Mouse (Mus musculus) kidney, embryonic 16.5 days (tissue): ENCODE data around the gene Cfap77. TPM values are rescaled to one million over a fixed set of nuclear protein-coding genes. Genes with fewer than 3 reads are reported as not detected.

ENCODE experiments used
- ATAC-seq: fragments of 200-750 bp; cut with Nextera tagmentation; 2 replicates; pipeline ENCODE4 v1.8.0; 2017; ENCODE audit warnings: moderate TSS enrichment; ENCODE audit not compliant: low FRiP score, low TSS enrichment
- H3K27ac ChIP-seq: fragments of 300-500 bp; sonication (generic); 2 replicates; pipeline ENCODE4 v1.5.1; 2014; ENCODE audit warnings: low read length
- H3K27me3 ChIP-seq: fragments of 300-500 bp; sonication (generic); 2 replicates; pipeline ENCODE4 v1.6.1; 2014; ENCODE audit warnings: low read length, control low read depth, mixed read lengths; ENCODE audit not compliant: insufficient read depth
- H3K36me3 ChIP-seq: fragments of 300-500 bp; sonication (generic); 2 replicates; pipeline ENCODE4 v1.6.1; 2014; ENCODE audit warnings: low read length, control low read depth, mixed read lengths; ENCODE audit not compliant: insufficient read depth
- H3K4me1 ChIP-seq: fragments of 300-500 bp; sonication (generic); 2 replicates; pipeline ENCODE4 v1.6.1; 2014; ENCODE audit warnings: low read length, control low read depth, mixed read lengths; ENCODE audit not compliant: insufficient read depth
- H3K4me2 ChIP-seq: fragments of 300-500 bp; sonication (generic); replicated peaks from 2 replicates; pipeline ENCODE4 v1.6.1; 2014; ENCODE audit warnings: low read depth, low read length
- H3K4me3 ChIP-seq: fragments of 300-500 bp; sonication (generic); 2 replicates; pipeline ENCODE4 v1.5.1; 2014; ENCODE audit warnings: mild to moderate bottlenecking, low read length
- H3K9ac ChIP-seq: fragments of 300-500 bp; sonication (generic); replicated peaks from 2 replicates; pipeline ENCODE4 v1.6.1; 2014; ENCODE audit warnings: low read length
- H3K9me3 ChIP-seq: fragments of 300-500 bp; sonication (generic); 2 replicates; pipeline ENCODE4 v1.6.1; 2016; ENCODE audit warnings: low read length, control low read depth
- WGBS: fragments of 180-500 bp; shearing (Covaris S2); extraction: QIAGEN DNeasy Blood & Tissue Kit; methylation state at CpG from one replicate; pipeline ENCODE4 v1.1.7; 2014; 5-methylcytosine and 5-hydroxymethylcytosine counted together
- polyA plus RNA-seq: library from polyadenylated mRNA; unstranded; fragments of >200 nt; fragmentation: Nextera tagmentation; extraction: Ambion mirVana; gene quantifications from 2 replicates; pipeline ENCODE4 v1.2.1, GENCODE M21; 2015

Gene Cfap77
- polyA plus RNA-seq, 1 experiment from 2014 or later = 0.35 TPM

DNA sequence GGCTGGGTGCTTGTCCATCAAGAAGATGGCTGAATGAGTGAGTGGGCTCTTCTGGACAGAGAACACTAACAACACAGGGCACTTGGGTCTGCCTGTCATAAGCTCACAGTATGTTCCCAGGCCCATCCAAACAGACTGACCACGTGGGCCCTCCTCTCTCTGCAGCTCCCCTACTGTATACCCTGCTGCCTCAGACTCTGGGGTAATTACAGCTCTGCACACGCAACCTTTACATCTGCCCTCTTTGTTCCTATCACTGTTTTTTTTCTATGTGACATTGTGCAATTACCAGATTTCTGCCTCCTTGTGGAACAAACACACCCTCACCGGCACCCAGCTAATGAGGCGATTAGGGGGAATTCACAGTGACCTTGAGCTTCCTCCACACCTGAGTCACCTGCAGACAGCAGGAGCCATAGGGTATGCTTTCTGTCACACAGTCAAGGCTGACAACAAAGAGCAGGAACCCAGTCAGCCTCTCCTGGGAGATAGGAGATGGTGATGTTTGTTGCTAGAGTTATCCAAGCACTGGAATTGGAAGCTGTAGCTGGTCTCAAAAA is 157.4 kb downstream of the Cfap77 start:
- no peak for ATAC-seq
- Histone ChIP-seq H3K27me3 (no peaks in the 10 kb centered on the region), H3K27ac (no peak overlapping the region), H3K4me2 (no peak overlapping the region), H3K36me3 (peaks cover 29% of the 10 kb centered on the region), H3K4me1 (no peaks in the 10 kb centered on the region), H3K9ac (no peak overlapping the region), H3K9me3 (no peaks in the 10 kb centered on the region), H3K4me3 (no peak overlapping the region)
- WGBS = 91% methylated on average over 4 of the region's 4 CpGs

DNA sequence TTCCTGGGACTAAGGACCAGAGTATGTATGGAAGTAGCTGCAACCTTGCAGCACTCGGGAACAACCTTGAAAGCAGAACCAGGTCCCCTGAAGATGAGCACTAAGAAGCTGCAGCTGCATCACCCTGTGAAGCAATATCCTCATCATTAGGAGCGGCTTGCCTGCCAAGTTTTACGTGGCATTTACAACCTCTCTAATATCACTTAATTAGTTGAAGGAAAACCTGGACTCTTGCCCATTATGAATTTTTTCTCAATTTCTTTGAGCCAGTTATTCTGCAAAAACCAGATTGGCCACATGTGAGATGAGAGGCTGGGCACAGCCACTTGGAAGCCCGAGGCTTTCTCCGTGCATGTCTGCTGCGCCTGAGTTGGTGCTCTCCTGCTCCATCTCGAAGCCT is 159.0 kb downstream of the Cfap77 start:
- no peaks in the 10 kb centered on the region for H3K9me3 ChIP-seq
- no peaks in the 10 kb centered on the region for H3K4me1 ChIP-seq
- no peaks in the 10 kb centered on the region for H3K27me3 ChIP-seq
- H3K27ac ChIP-seq = no peak overlapping the region
- H3K9ac ChIP-seq = no peak overlapping the region
- ATAC-seq = no peak
- no peak overlapping the region for H3K4me3 ChIP-seq
- peaks cover 27% of the 10 kb centered on the region for H3K36me3 ChIP-seq
- H3K4me2 ChIP-seq = no peak overlapping the region
- WGBS = 84% methylated on average over 7 of the region's 7 CpGs

DNA sequence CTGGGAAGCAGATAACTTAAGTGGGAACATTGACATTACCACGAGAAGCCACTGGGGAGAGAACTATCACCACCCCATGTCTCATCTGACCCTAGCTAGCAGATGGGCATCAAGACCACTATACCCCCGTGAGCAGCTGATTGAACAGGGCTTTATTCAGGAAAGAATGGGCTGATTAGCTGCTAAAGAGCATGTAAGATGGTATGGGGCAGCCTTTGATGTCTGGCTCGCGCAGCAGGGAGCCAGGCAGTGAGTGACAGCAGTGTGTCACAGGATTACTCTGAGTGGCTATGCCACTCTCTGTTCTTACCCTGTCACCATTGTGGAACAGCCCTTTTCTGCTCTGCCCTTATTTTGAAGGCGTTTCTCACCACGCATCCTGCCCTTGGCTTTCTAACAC is 161.3 kb downstream of the Cfap77 start:
- H3K36me3 ChIP-seq = peaks cover 19% of the 10 kb centered on the region

GRCm38 (mm10) chr2:28892796-28893195 is 162.1 kb downstream of the Cfap77 start:
- Histone ChIP-seq H3K4me2 (no peak overlapping the region), H3K36me3 (peaks cover 19% of the 10 kb centered on the region), H3K9ac (no peak overlapping the region), H3K27me3 (no peaks in the 10 kb centered on the region), H3K4me3 (no peak overlapping the region), H3K9me3 (no peaks in the 10 kb centered on the region), H3K27ac (no peak overlapping the region), H3K4me1 (no peaks in the 10 kb centered on the region)
- WGBS = 48% methylated on average over 1 of the region's 1 CpGs
- ATAC-seq = no peak; the same call in 1 of the 2 replicates

More for the DNA sequence above, 161.3 kb downstream of the Cfap77 start:
- no peak overlapping the region for H3K9ac ChIP-seq
- no peak overlapping the region for H3K4me2 ChIP-seq
- H3K4me1 ChIP-seq = no peaks in the 10 kb centered on the region
- H3K9me3 ChIP-seq = no peaks in the 10 kb centered on the region
- no peaks in the 10 kb centered on the region for H3K27me3 ChIP-seq
- 70% methylated on average over 6 of the region's 6 CpGs for WGBS
- H3K27ac ChIP-seq = no peak overlapping the region
- H3K4me3 ChIP-seq = no peak overlapping the region
- no peak for ATAC-seq

DNA sequence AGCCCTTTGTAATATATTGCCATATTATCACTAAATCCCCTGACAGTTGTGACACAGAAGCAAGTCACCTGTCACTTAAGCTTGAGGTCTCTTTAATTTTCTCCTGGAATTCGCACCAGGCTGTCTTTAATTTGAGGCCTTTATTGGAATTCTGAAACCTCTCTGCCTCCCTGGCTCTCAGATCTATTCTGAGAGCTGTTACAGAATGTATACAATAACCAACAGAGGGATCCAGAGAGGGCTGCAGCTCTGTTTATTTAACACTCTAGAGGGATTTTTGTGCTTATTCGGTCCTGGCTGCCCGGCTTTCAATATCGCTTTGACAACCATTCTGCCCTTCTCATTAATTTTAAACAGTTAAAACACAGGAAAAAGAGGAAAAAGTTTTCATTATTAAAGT is 170.0 kb downstream of the Cfap77 start:
- Histone ChIP-seq H3K4me1 (no peaks in the 10 kb centered on the region), H3K27ac (no peak overlapping the region), H3K36me3 (peaks cover 23% of the 10 kb centered on the region), H3K27me3 (no peaks in the 10 kb centered on the region), H3K4me2 (no peak overlapping the region), H3K4me3 (no peak overlapping the region), H3K9me3 (no peaks in the 10 kb centered on the region), H3K9ac (no peak overlapping the region)
- no peak for ATAC-seq
- 69% methylated on average over 4 of the region's 4 CpGs for WGBS

GRCm38 (mm10) chr2:28882826-28883485 is 171.9 kb downstream of the Cfap77 start:
- Histone ChIP-seq H3K4me3 (no peak overlapping the region), H3K27ac (no peak overlapping the region), H3K9me3 (no peaks in the 10 kb centered on the region), H3K9ac (no peak overlapping the region), H3K4me1 (no peaks in the 10 kb centered on the region), H3K36me3 (peaks cover 26% of the 10 kb centered on the region), H3K4me2 (no peak overlapping the region), H3K27me3 (no peaks in the 10 kb centered on the region)
- WGBS = 80% methylated on average over 6 of the region's 6 CpGs
- ATAC-seq = no peak

- 89% methylated on average over 3 of the region's 3 CpGs for WGBS
- Histone ChIP-seq H3K4me3 (no peak overlapping the region), H3K4me2 (no peak overlapping the region), H3K27ac (no peak overlapping the region), H3K36me3 (peaks cover 29% of the 10 kb centered on the region), H3K27me3 (no peaks in the 10 kb centered on the region), H3K9me3 (no peaks in the 10 kb centered on the region), H3K4me1 (no peaks in the 10 kb centered on the region), H3K9ac (no peak overlapping the region)
- ATAC-seq = no peak
Measured at GRCm38 (mm10) chr2:28882047-28882446, 172.8 kb downstream of the Cfap77 start.

DNA sequence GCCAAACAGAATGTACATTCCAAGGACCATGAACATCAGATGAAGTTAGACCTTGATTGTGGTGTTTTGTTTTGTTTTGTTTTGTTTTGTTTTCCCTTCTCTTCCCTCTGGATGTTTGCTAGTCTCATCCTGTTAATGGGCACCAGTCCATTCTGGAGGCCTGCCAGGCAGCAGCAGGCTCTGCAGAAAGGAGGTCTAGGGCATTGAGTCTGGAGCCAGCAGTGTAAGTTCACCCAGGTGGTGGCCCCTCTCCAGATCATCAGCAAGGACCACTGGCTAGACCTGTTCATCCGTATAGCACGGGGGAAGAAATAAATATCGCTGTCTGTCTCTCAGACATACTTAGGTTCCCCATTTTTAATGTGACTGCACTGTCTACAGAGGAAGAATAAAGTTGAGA is 173.6 kb downstream of the Cfap77 start:
- WGBS = 89% methylated on average over 3 of the region's 3 CpGs
- H3K36me3 ChIP-seq = peaks cover 34% of the 10 kb centered on the region

More for the DNA sequence above, 173.6 kb downstream of the Cfap77 start:
- Histone ChIP-seq H3K4me1 (no peaks in the 10 kb centered on the region), H3K9ac (no peak overlapping the region), H3K4me3 (no peak overlapping the region), H3K27me3 (no peaks in the 10 kb centered on the region), H3K27ac (no peak overlapping the region), H3K9me3 (no peaks in the 10 kb centered on the region), H3K4me2 (no peak overlapping the region)
- ATAC-seq = no peak
